Mouse (Mus musculus) stomach, postnatal 0 days (tissue): ENCODE measurements around the gene Rab14.

Experiments used
- CTCF ChIP-seq: IDR thresholded peaks from 2 replicates; pipeline ENCODE4 v1.5.1; 2016; ENCODE audit warnings: antibody characterized with exemption, low read depth, mild to moderate bottlenecking, moderate library complexity
- EP300 ChIP-seq: optimal IDR thresholded peaks from 2 replicates; pipeline ENCODE3; 2016; ENCODE audit warnings: antibody characterized with exemption

GRCm38 (mm10) chr2:35244241-35244640 lies 43.3 kb upstream of the Rab14 start:
- TF ChIP-seq CTCF (no peak), EP300 (no peak)
